Mouse (Mus musculus) cerebellum, adult 2 months (tissue): ENCODE results near the gene Zap70.

ENCODE experiments used
- CTCF ChIP-seq: fragments of 200-500 bp; IDR thresholded peaks from 2 replicates; pipeline ENCODE4 v1.5.1; 2011; ENCODE audit warnings: low read depth, mild to moderate bottlenecking, control low read depth, low read length, moderate library complexity, borderline replicate concordance; ENCODE audit not compliant: insufficient read depth
- POLR2A ChIP-seq: fragments of 200-500 bp; IDR thresholded peaks from 2 replicates; pipeline ENCODE4 v1.6.1; 2011; ENCODE audit warnings: low read length, control low read depth, borderline replicate concordance; ENCODE audit not compliant: insufficient read depth

DNA sequence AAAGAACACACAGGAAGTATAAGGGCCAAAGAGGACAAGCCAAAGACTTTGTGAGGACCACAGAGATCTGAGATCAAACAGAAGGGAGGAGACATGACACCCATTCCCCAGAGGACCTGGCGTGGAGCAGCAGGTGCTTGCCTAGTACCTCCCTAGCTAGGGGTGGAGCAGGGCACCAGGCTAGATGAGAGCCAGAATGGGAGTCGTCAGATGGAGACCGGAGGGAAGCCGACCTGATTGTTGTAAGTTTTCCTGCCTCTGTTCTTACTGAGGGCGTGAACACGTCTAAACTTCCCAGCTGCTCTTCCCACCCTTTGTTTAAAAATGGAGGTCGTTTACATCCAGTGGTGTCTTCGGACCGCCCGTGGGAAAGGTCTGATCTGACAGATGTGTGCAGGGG, 5.7 kb downstream of the Zap70 start:
- TF ChIP-seq CTCF (no peak), POLR2A (no peak)
